Mouse (Mus musculus) brain, embryonic 14.5 days (tissue): ENCODE data around the gene Cldnd2. TPM values are rescaled to one million over a fixed set of nuclear protein-coding genes. Genes with fewer than 3 reads are reported as not detected.

Experiments used
- DNase-seq: peaks from one replicate; pipeline ENCODE4 v3.0.0-alpha.2; 2011; ENCODE audit warnings: low read depth
- CTCF ChIP-seq: fragments of 200-500 bp; IDR thresholded peaks from 2 replicates; pipeline ENCODE4 v1.5.1; 2012; ENCODE audit warnings: inconsistent platforms, mild to moderate bottlenecking, moderate library complexity, borderline replicate concordance; ENCODE audit not compliant: insufficient read depth, insufficient read length; ENCODE audit errors: extremely low read depth
- POLR2A ChIP-seq: fragments of 200-500 bp; IDR thresholded peaks from 2 replicates; pipeline ENCODE4 v1.6.1; 2012; ENCODE audit warnings: mild to moderate bottlenecking, inconsistent platforms, borderline replicate concordance; ENCODE audit not compliant: poor library complexity, insufficient read depth, insufficient read length, severe bottlenecking; ENCODE audit errors: extremely low read depth
- polyA plus RNA-seq: library from polyadenylated mRNA; depleted of rRNA; stranded (reverse); fragments of >200 nt; gene quantifications from 2 replicates; pipeline ENCODE4 v1.2.3, GENCODE M21; 2012

Gene Cldnd2
- polyA plus RNA-seq, 1 experiment = not detected

DNA sequence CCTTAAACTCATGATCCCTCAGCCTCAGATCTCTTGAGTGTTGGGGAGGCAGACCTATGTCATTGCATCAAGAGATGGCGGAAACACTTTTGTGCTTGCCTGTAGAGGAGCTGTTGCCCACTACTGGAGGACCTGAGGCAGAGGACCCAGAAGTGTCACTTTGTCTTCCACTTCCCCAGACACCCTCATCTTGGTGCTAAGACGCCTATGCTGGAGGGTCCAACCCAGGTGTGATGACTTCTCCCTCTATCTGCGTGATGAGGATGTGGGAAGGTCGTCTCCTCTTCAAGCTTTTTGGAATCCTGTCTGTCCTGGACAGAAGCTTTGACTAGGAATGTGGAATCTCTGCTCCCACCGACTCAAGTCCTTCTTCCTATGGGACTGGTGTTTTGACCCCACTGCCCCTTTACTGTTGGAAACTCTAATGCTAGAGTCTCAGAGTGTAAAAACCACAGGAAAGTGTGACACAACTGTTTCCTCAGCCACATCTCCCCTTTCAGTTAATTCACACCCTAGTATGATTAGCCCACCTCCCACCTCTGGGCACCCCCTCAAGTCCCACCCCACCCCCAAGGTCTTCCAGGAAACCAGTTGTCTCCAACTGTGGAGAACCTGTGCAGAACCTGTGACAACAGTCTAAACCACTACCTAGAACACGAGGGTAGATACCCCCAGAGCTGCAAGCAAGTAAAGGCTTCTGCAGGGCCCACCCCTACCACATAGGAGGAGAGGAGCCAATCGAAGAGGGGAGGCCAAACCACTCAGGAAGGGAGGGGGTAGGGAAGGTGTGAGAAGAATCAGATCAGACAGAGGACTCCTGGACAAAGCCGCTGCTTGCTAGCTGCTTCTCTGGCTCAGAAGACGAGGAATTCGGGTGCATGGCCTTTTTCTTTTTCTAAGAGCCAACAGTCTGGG lies 4.0 kb upstream of the Cldnd2 start, which contains the start of gene Nkg7:
Nkg7 (plus strand) TSS at position 733 of the 915 bp plus-strand sequence.
- TF ChIP-seq CTCF (no peak), POLR2A (no peak)
- DNase-seq = no peak

- DNase-seq = no peak
- TF ChIP-seq POLR2A = no peak
- no peak for TF ChIP-seq CTCF
Observed at GRCm38 (mm10) chr7:43438611-43439010, 2.0 kb upstream of the Cldnd2 start.

DNA sequence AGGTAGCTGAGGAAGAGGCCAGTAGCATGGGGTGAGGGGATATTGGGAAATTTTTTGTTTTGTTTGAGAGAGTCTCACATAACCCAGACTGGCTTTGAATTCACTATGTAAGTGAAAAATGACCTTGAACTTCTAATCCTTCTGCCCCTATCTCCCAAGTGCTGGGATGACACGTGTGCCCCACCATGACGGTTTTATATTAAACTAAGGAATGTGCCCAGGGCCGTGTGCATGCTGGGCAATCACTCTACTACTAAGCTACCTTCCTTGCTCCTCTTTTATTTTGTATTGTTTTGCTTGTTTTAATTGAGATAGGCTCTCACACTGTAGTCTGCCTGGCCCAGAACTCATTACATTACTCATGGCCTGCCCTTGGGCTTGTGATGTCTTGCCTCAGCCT lies 489 bp downstream of the Cldnd2 start:
- no peak for TF ChIP-seq POLR2A
- no peak for DNase-seq

DNA sequence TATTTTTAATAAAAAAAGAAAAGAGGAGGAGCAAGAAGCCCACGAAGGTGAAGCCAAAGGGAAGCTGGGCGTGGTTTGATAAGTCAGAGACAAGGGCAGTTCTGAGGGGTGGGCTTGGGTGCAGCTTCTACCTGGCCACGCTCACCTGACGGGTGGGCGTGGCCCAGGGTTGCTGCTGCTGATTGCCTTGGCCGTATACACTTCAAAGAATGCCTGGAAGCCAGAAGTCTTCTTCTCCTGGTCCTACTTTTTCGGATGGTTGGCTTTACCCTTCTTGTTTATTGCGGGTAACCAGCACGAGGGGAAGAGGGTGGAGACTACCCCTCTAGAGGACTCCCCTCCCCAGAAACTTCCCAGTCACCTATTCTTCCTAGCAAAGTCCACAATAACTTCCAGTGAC lies 2.1 kb downstream of the Cldnd2 start:
- DNase-seq = no peak
- TF ChIP-seq CTCF (no peak), POLR2A (no peak)

DNA sequence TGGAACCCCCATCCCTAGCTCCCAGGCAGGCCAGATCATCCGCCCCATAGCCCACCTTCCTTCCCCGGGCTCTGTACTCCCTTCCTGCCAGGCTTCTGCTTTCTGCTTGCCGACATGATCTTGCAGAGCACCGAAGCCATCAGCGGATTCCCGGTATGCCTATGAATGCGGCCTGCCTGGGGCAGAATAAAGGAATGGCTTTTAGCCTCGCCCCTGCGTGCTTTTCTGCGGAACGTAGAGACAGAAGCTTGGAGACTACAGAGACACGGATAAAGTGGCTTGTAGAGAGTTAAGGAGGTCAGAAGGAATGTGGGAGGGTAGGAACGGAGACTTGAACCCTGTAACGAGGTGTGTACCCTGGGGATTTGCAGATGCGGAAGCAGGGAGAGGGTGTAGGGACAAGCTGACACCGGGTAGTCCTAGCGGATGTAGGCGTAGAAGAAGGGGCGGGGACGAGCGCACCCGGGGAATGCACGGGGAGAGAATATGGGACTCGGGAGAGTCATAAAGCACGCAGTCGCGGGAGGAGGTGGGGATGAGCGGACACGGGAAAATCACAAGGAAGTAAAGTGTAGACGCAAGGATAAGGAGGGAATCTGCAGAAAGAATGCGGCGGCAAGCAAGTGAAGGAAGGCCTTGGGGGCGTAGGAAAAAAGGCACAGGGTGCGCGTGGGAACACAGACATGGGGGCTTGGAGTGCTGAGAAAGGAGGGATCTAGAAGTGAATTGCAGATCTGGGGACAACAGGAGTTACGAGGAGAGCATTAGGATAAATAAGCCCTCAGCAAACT lies 2.7 kb downstream of the Cldnd2 start:
- peak; percentile 75 for DNase-seq
- TF ChIP-seq POLR2A (0 out of 2 replicates have a peak, but pooled peaks have one; percentile 2), CTCF (no peak)

GRCm38 (mm10) chr7:43443917-43444293 lies 3.3 kb downstream of the Cldnd2 start, which contains the start of the genes Etfb and Gm45233:
Gene Etfb (plus strand): TSS chr7:43444083.
Gene Gm45233 (plus strand): TSS chr7:43444128.
- TF ChIP-seq POLR2A = peak; percentile 28; the same call in 1 of the 2 replicates
- no peak for TF ChIP-seq CTCF
- peak; percentile 98 for DNase-seq

GRCm38 (mm10) chr7:43447801-43448200 lies 7.2 kb downstream of the Cldnd2 start:
- TF ChIP-seq CTCF (no peak), POLR2A (no peak)
- no peak for DNase-seq

- no peak for TF ChIP-seq CTCF
- TF ChIP-seq POLR2A = no peak
- DNase-seq = no peak
Observed at GRCm38 (mm10) chr7:43448246-43448645, 7.7 kb downstream of the Cldnd2 start.

- no peak for TF ChIP-seq CTCF
- no peak for TF ChIP-seq POLR2A
- no peak for DNase-seq
Observed at GRCm38 (mm10) chr7:43449811-43450210, 9.2 kb downstream of the Cldnd2 start.

- no peak for DNase-seq
- TF ChIP-seq POLR2A (no peak), CTCF (no peak)
Observed at GRCm38 (mm10) chr7:43451726-43452125, 11.1 kb downstream of the Cldnd2 start.

DNA sequence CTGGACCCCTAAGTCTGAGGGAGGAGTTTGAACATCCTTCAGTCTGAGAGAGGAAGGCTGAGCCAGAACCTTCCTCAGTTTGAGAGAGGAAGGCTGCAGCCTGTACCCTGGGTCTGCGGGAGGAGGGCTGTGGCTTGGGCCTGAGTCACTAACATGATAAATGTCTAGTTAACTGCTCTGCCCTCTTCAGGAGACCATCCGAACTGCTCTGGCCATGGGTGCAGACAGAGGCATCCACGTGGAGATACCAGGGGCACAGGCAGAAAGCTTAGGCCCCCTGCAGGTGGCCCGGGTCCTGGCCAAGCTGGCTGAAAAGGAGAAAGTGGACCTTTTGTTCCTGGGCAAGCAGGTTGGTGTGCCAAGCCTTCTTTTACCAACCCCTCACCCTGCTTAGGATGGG lies 12.0 kb downstream of the Cldnd2 start:
- TF ChIP-seq CTCF = peak; percentile 14; the same call in 1 of the 2 replicates
- no peak for TF ChIP-seq POLR2A
- no peak for DNase-seq
